Mouse (Mus musculus) intestine, embryonic 14.5 days (tissue): ENCODE results near the gene Pgpep1. TPM values are rescaled to one million over a fixed set of nuclear protein-coding genes. Genes with fewer than 3 reads are reported as not detected.

ENCODE experiments used
- polyA plus RNA-seq: library from polyadenylated mRNA; unstranded; fragments of >200 nt; fragmentation: Nextera tagmentation; extraction: Ambion mirVana; gene quantifications from 2 replicates; pipeline ENCODE4 v1.2.1, GENCODE M21; 2014

Pgpep1 gene
- polyA plus RNA-seq, 1 experiment from 2014 or later = 65.9 TPM

Other genes starting within 250 kb of the Pgpep1 start
- gene Crtc1, start 220.8 kb downstream of the Pgpep1 start, polyA plus RNA-seq = 18.0 and 23.4 TPM in 2 replicates
- 19.5 and 21.2 TPM in 2 replicates for gene Klhl26, start 183.4 kb downstream of the Pgpep1 start, polyA plus RNA-seq
- 3.7 and 5.1 TPM in 2 replicates for gene Tmem59l, start 173.0 kb downstream of the Pgpep1 start, polyA plus RNA-seq
- gene Crlf1, start 167.2 kb downstream of the Pgpep1 start, polyA plus RNA-seq = 1.4 and 1.9 TPM in 2 replicates
- gene Rex1bd, start 153.6 kb downstream of the Pgpep1 start, polyA plus RNA-seq = 130 and 136 TPM in 2 replicates
- gene Uba52, start 149.6 kb downstream of the Pgpep1 start, polyA plus RNA-seq = 1,195 and 1,247 TPM in 2 replicates
- gene Fkbp8, start 132.7 kb downstream of the Pgpep1 start, polyA plus RNA-seq = 271 and 278 TPM in 2 replicates
- gene Kxd1, start 132.4 kb downstream of the Pgpep1 start, polyA plus RNA-seq = 71.1 and 77.6 TPM in 2 replicates
- 16.6 and 18.5 TPM in 2 replicates for gene Ell, start 120.9 kb downstream of the Pgpep1 start, polyA plus RNA-seq
- 86.8 and 106 TPM in 2 replicates for gene Isyna1, start 66.0 kb downstream of the Pgpep1 start, polyA plus RNA-seq
- gene Ssbp4, start 51.5 kb downstream of the Pgpep1 start, polyA plus RNA-seq = 124 and 125 TPM in 2 replicates
- gene Lrrc25, start 44.2 kb downstream of the Pgpep1 start, polyA plus RNA-seq = 1.2 and 2.0 TPM in 2 replicates
- gene Gdf15, start 27.9 kb downstream of the Pgpep1 start, polyA plus RNA-seq = 0.55 and 1.1 TPM in 2 replicates
- gene Lsm4, start 12.9 kb upstream of the Pgpep1 start, polyA plus RNA-seq = 290 and 307 TPM in 2 replicates
- 94.0 and 114 TPM in 2 replicates for gene Jund, start 38.6 kb upstream of the Pgpep1 start, polyA plus RNA-seq
- gene Iqcn, start 43.1 kb upstream of the Pgpep1 start, polyA plus RNA-seq = 0.05 TPM in 2 replicates
- gene Gm3336, start 58.2 kb upstream of the Pgpep1 start, polyA plus RNA-seq = 0.67 and 0.88 TPM in 2 replicates
- 0.39 and 0.42 TPM in 2 replicates for gene Pde4c, start 63.3 kb upstream of the Pgpep1 start, polyA plus RNA-seq
- gene Rab3a, start 94.3 kb upstream of the Pgpep1 start, polyA plus RNA-seq = 27.7 and 28.6 TPM in 2 replicates
- 58.6 and 59.9 TPM in 2 replicates for gene Mpv17l2, start 100.6 kb upstream of the Pgpep1 start, polyA plus RNA-seq
- 40.7 and 47.3 TPM in 2 replicates for gene Pik3r2, start 116.3 kb upstream of the Pgpep1 start, polyA plus RNA-seq
- 13.1 and 16.7 TPM in 2 replicates for gene Mast3, start 144.7 kb upstream of the Pgpep1 start, polyA plus RNA-seq
- 0.24 and 0.35 TPM in 2 replicates for gene Il12rb1, start 148.1 kb upstream of the Pgpep1 start, polyA plus RNA-seq
- 7.3 and 7.9 TPM in 2 replicates for gene Arrdc2, start 179.3 kb upstream of the Pgpep1 start, polyA plus RNA-seq
- gene Kcnn1, start 202.9 kb upstream of the Pgpep1 start, polyA plus RNA-seq = 1.6 and 2.1 TPM in 2 replicates
- 97.3 and 105 TPM in 2 replicates for gene Ccdc124, start 213.5 kb upstream of the Pgpep1 start, polyA plus RNA-seq
- 0.32 and 0.45 TPM in 2 replicates for gene Slc5a5, start 232.4 kb upstream of the Pgpep1 start, polyA plus RNA-seq
- gene Rpl18a, start 237.0 kb upstream of the Pgpep1 start, polyA plus RNA-seq = 6,009 and 6,086 TPM in 2 replicates
- gene Map1s, start 245.5 kb upstream of the Pgpep1 start, polyA plus RNA-seq = 43.8 and 44.7 TPM in 2 replicates